Mouse (Mus musculus): ENCODE data around the gene Ran. TPM values are rescaled to one million over a fixed set of nuclear protein-coding genes. Genes with fewer than 3 reads are reported as not detected.

Ran gene
- polyA plus RNA-seq, 1 experiment, result 49.7 TPM

DNA sequence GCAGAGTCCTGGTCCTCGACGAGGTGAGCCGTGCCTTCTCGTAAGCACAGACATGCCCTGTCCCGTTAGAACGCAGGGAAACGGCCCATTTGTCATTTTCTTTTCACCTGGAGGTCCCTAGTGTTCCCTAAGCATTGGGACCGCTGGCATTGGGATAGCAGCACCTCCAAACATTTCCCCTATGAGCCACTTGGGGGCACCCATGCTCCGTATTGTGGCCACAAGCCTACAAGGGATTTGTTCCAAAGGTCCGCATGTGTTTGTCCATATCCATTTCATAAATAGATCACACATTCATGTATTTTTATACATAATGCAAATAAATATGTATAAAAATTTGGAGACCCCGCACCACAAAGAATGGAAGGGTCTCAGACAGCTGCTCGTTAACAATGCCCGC, 41.7 kb downstream of the Ran start:
- WGBS, result 21% methylated on average over 13 of the region's 13 CpGs
- TF ChIP-seq POLR2A (IDR thresholded peaks at IDR 0.05; ENCODE audit: low read depth, low read length) (no peak), CTCF (IDR thresholded peaks at IDR 0.05; ENCODE audit: extremely low read depth, insufficient read depth, insufficient read length, insufficient replicate concordance) (peak; percentile 66; the same call in 1 of the 2 replicates)
- Histone ChIP-seq H3K27me3 (ENCODE audit: control insufficient read depth, insufficient read depth, low read length) (no peaks in the 10 kb centered on the region), H3K4me3 (ENCODE audit: extremely low read depth, insufficient read depth, insufficient read length) (no peak overlapping the region), H3K4me1 (ENCODE audit: control insufficient read depth, insufficient read depth, insufficient read length) (no peaks in the 10 kb centered on the region), H3K36me3 (ENCODE audit: control insufficient read depth, insufficient read depth, low read length) (no peaks in the 10 kb centered on the region), H3K27ac (ENCODE audit: insufficient read depth, low read length) (no peak overlapping the region)
- peak in 1 of 2 experiments; percentile 41 for DNase-seq (ENCODE audit: low read depth in 1 of 2, low spot score in 2 of 2)

DNA sequence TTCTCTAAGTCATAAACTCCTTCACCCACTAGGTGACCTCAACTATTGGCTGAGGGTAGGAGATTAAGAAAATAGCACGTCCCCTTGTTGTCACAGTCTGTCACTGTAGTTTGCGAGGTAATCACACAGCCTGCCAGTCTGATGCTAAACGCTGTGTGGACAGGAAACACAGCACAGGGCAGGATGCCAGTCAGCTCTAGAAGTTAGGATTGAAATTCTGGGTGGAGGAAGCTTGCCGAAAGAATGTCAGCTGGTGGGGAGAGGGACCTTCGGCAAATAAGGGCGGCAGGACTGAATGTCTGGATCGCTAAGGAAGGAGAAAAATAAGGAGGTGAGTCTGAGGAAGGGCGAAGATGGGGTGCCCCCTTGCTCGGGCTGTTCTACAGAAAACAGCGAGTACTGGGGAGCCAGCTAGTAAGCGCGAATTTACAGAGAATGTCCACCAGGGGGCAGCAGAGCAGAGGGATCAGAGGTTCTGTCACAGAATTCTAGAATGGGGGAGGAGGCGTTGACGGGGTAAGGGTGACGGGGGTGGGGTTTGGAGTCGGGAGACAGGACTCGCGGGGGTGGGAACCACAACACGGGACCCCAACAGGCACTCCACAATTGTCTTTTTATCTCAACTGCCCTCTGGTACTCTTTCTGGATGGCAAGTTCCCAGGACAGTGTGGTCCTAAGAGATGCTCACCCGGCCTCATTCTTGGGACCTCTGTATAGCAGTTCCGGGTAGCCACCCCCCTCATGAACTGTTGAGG, 43.3 kb downstream of the Ran start:
- peak; percentile 37 to 77 for DNase-seq (ENCODE audit: low read depth in 1 of 2, low spot score in 2 of 2)

DNA sequence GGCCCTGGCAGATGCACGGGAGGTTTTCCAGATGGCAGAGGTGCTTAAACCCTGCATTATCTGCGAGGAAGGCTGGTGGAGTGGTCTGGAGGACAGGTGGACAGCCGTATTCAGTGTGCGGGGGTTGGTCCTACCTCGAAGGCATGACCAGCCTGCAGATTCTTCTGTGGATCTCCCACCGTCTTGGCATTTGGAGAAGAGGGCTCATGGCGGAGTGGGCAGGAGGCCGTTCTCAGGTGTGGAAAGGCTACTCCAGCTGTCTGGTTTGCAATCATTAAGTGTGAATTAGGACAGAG, 43.9 kb downstream of the Ran start:
- TF ChIP-seq CTCF (IDR thresholded peaks at IDR 0.05; ENCODE audit: extremely low read depth, insufficient read depth, insufficient read length, insufficient replicate concordance) (no peak), POLR2A (IDR thresholded peaks at IDR 0.05; ENCODE audit: low read depth, low read length) (no peak)
- no peaks in the 10 kb centered on the region for H3K4me1 ChIP-seq (ENCODE audit: control insufficient read depth, insufficient read depth, insufficient read length)
- no peaks in the 10 kb centered on the region for H3K36me3 ChIP-seq (ENCODE audit: control insufficient read depth, insufficient read depth, low read length)
- no peak for DNase-seq (ENCODE audit: low read depth in 1 of 2, low spot score in 2 of 2)
- no peak overlapping the region for H3K4me3 ChIP-seq (ENCODE audit: extremely low read depth, insufficient read depth, insufficient read length)
- no peaks in the 10 kb centered on the region for H3K27me3 ChIP-seq (ENCODE audit: control insufficient read depth, insufficient read depth, low read length)
- WGBS, result 59% methylated on average over 8 of the region's 8 CpGs
- H3K27ac ChIP-seq (ENCODE audit: insufficient read depth, low read length), result no peak overlapping the region

More for the DNA sequence above, 43.3 kb downstream of the Ran start:
- no peaks in the 10 kb centered on the region for H3K27me3 ChIP-seq (ENCODE audit: control insufficient read depth, insufficient read depth, low read length)
- 5% methylated on average over 21 of the region's 21 CpGs for WGBS
- no peak overlapping the region for H3K4me3 ChIP-seq (ENCODE audit: extremely low read depth, insufficient read depth, insufficient read length)
- no peaks in the 10 kb centered on the region for H3K4me1 ChIP-seq (ENCODE audit: control insufficient read depth, insufficient read depth, insufficient read length)
- no peak overlapping the region for H3K27ac ChIP-seq (ENCODE audit: insufficient read depth, low read length)
- TF ChIP-seq CTCF (IDR thresholded peaks at IDR 0.05; ENCODE audit: extremely low read depth, insufficient read depth, insufficient read length, insufficient replicate concordance) (peak; percentile 73; the same call in 1 of the 2 replicates), POLR2A (IDR thresholded peaks at IDR 0.05; ENCODE audit: low read depth, low read length) (no peak)
- H3K36me3 ChIP-seq (ENCODE audit: control insufficient read depth, insufficient read depth, low read length), result no peaks in the 10 kb centered on the region

DNA sequence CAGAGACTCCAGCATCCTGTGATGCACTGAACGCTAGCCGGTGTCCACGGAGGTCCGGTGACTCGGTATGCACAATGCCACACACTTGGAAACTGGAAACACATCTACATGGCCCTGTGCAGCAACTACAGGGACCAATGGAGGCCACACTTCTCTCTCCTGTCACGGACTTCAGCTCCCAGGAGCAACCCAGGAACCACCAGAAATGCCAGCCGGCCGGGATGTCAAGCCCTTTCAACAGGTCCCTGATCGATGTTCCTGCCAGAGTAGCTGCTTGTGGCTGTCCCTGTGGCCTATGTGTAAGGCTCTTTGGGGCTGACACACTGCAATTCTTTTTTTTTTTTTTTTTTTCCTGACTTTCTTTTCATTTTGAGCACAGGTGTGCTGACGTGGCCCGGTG, 44.3 kb downstream of the Ran start:
- Histone ChIP-seq H3K27ac (ENCODE audit: insufficient read depth, low read length) (no peak overlapping the region), H3K36me3 (ENCODE audit: control insufficient read depth, insufficient read depth, low read length) (no peaks in the 10 kb centered on the region), H3K4me1 (ENCODE audit: control insufficient read depth, insufficient read depth, insufficient read length) (no peaks in the 10 kb centered on the region), H3K4me3 (ENCODE audit: extremely low read depth, insufficient read depth, insufficient read length) (no peak overlapping the region), H3K27me3 (ENCODE audit: control insufficient read depth, insufficient read depth, low read length) (no peaks in the 10 kb centered on the region)
- DNase-seq (ENCODE audit: low read depth in 1 of 2, low spot score in 2 of 2), result no peak
- TF ChIP-seq CTCF (IDR thresholded peaks at IDR 0.05; ENCODE audit: extremely low read depth, insufficient read depth, insufficient read length, insufficient replicate concordance), result no peak
- TF ChIP-seq POLR2A (IDR thresholded peaks at IDR 0.05; ENCODE audit: low read depth, low read length), result no peak
- WGBS, result 84% methylated on average over 11 of the region's 11 CpGs

DNA sequence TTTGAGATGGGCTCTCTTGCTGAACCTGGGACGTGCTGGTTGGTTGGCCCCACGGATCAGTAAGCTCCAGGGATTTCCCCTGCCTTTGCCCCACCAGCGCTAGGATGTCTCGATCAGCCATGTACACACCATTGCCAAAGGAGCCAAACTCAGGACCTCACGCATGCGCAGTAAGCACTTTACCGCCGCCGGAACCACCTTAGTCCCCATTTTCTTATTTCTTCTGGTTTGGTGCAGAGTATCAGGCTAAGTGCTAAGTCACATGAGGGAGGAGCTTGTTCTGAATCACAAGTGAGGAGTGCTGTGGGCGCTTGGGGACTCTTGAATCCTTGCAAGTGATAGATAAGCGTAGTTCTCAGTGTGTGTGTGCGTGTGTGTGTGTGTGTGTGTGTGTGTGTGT, 45.4 kb downstream of the Ran start:
- no peaks in the 10 kb centered on the region for H3K27me3 ChIP-seq (ENCODE audit: control insufficient read depth, insufficient read depth, low read length)
- WGBS, result 78% methylated on average over 12 of the region's 12 CpGs
- no peak for DNase-seq (ENCODE audit: low read depth in 1 of 2, low spot score in 2 of 2)
- H3K4me1 ChIP-seq (ENCODE audit: control insufficient read depth, insufficient read depth, insufficient read length), result no peaks in the 10 kb centered on the region
- no peak overlapping the region for H3K27ac ChIP-seq (ENCODE audit: insufficient read depth, low read length)
- H3K4me3 ChIP-seq (ENCODE audit: extremely low read depth, insufficient read depth, insufficient read length), result no peak overlapping the region
- no peaks in the 10 kb centered on the region for H3K36me3 ChIP-seq (ENCODE audit: control insufficient read depth, insufficient read depth, low read length)
- TF ChIP-seq CTCF (IDR thresholded peaks at IDR 0.05; ENCODE audit: extremely low read depth, insufficient read depth, insufficient read length, insufficient replicate concordance) (no peak), POLR2A (IDR thresholded peaks at IDR 0.05; ENCODE audit: low read depth, low read length) (no peak)

DNA sequence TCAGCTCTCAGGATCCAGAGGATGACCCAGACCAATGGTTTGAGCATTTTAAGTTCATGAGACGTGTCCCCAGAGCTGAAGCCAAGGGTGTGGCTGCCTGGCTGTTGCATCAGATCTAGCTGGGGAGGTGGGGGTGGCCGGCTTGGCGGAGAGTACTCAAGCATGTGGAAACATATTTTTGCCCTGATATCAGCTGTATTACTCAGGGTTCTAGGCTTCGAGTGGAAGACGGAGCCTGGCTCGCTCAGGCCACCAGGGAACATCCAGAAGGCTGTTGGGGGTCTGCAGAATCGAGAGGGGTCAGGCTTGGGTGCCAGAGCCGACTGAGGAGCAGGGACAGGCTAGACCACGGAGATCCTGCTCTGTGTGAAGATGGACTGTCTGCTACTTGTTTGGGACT, 46.1 kb downstream of the Ran start:
- DNase-seq (ENCODE audit: low read depth in 1 of 2, low spot score in 2 of 2), result no peak
- WGBS, result 73% methylated on average over 9 of the region's 9 CpGs
- Histone ChIP-seq H3K27ac (ENCODE audit: insufficient read depth, low read length) (no peak overlapping the region), H3K4me1 (ENCODE audit: control insufficient read depth, insufficient read depth, insufficient read length) (no peaks in the 10 kb centered on the region), H3K27me3 (ENCODE audit: control insufficient read depth, insufficient read depth, low read length) (no peaks in the 10 kb centered on the region), H3K36me3 (ENCODE audit: control insufficient read depth, insufficient read depth, low read length) (no peaks in the 10 kb centered on the region), H3K4me3 (ENCODE audit: extremely low read depth, insufficient read depth, insufficient read length) (no peak overlapping the region)
- no peak for TF ChIP-seq POLR2A (IDR thresholded peaks at IDR 0.05; ENCODE audit: low read depth, low read length)
- TF ChIP-seq CTCF (IDR thresholded peaks at IDR 0.05; ENCODE audit: extremely low read depth, insufficient read depth, insufficient read length, insufficient replicate concordance), result no peak

DNA sequence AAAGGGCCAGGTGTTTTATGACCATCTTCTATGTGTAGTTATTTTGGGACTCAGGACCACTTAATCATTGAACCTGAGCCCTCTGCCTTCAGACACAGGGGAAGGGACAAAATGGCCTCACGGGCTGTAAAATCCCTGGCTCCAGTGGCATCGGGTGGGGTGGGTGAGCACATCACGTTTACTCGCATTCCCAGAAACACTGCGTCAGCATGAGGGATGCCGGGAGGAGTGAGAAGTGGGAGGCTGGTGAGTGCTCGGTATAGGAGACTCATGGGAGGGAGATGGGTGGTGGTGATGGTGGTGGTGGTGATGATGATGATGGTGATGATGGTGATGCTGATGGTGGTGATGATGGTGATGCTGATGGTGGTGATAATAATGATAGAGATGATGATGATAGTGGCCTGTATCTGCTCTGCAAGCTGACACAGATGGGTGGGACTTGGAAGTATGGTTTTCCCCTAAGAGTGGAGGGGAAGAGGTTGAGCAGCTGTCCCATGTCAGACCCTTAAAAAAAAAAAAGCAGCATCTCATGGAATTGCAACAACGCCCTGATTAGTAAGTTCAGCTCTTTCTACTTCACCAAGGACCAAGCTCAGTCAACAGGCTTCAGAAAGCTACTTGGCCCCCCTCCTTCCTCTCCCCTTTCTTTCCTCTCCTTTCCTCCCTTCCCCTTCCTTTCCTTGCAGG, 46.8 kb downstream of the Ran start:
- DNase-seq (ENCODE audit: low read depth in 1 of 2, low spot score in 2 of 2), result no peak
- H3K4me1 ChIP-seq (ENCODE audit: control insufficient read depth, insufficient read depth, insufficient read length), result no peaks in the 10 kb centered on the region
- 90% methylated on average over 8 of the region's 8 CpGs for WGBS
- TF ChIP-seq POLR2A (IDR thresholded peaks at IDR 0.05; ENCODE audit: low read depth, low read length), result no peak
- TF ChIP-seq CTCF (IDR thresholded peaks at IDR 0.05; ENCODE audit: extremely low read depth, insufficient read depth, insufficient read length, insufficient replicate concordance), result no peak
- no peak overlapping the region for H3K4me3 ChIP-seq (ENCODE audit: extremely low read depth, insufficient read depth, insufficient read length)
- no peak overlapping the region for H3K27ac ChIP-seq (ENCODE audit: insufficient read depth, low read length)
- H3K36me3 ChIP-seq (ENCODE audit: control insufficient read depth, insufficient read depth, low read length), result no peaks in the 10 kb centered on the region
- no peaks in the 10 kb centered on the region for H3K27me3 ChIP-seq (ENCODE audit: control insufficient read depth, insufficient read depth, low read length)
